Mouse (Mus musculus) liver, postnatal 0 days (tissue): ENCODE measurements around the gene Mrps6.

Experiments
- CTCF ChIP-seq: sonication (generic); IDR thresholded peaks from 2 replicates; pipeline ENCODE4 v1.5.1; 2016; ENCODE audit warnings: antibody characterized with exemption, low read depth
- EP300 ChIP-seq: IDR thresholded peaks from 2 replicates; pipeline ENCODE4 v1.6.1; 2016; ENCODE audit warnings: antibody characterized with exemption, low read depth, mild to moderate bottlenecking

DNA sequence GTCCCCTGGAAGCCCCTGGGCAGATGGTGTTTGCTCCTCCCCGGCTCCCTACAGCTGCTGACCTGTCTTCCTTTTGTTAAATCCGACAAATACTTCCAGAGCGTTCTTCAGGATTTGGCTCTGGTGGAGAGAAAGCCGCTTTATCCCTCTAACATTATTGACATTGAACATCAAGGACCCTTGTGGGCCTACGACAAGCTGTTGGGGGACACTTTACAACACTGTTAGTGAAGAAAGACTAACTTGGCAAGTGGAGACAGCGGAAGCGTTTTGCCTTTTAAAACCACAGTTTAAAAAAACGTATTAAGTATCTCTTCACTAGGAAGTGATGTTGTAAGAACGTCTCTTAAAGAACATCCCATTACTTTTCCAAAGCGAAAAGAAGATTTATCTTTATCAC, 5.5 kb upstream of the Mrps6 start:
- no peak for TF ChIP-seq EP300
- TF ChIP-seq CTCF, result no peak
